16 mouse cellular contexts compared by ENCODE assay signal in the genomic region with DNA sequence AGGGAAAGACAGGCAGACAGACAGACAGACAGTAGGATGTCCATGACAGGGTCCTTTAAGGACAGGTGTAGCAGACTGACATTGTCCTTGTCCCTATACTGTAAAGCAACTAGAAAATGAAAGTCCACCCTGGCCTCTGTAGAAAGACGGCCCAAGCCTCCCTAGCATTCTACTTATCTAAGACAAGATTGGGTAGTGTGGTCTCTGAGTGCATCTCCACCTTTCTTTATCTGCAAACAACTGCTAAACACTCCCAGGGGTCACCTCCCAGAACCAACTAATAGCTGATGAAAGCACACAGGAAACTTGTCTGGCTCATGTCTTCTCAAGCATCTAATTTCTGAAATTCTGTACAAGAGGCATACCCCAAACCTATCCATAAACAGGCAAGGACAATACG.
A peak's percentile ranks its signal among the peaks of the same experiment; 100 is the strongest.
DNase-seq lines count a peak whose midpoint lies in the region; ATAC-seq lines count a peak whose summit lies in the region.
"Had no signal": no experiment of that assay in that cellular context is flagged by ENCODE, and none has a peak within 500 bp of the region (broad histone marks: within the 10 kb centered on the region; RNA-seq: fewer than 3 reads in every experiment).

No protein-coding gene starts in this region.

- H3K4me1 ChIP-seq in heart, embryonic 11.5 days (ENCODE audit: control insufficient read depth, insufficient read depth, low read length) = peaks cover 11% of the 10 kb centered on the region; the same call in 1 of the 2 replicates
- peaks cover 16% of the 10 kb centered on the region for H3K4me1 ChIP-seq in liver, embryonic 11.5 days (replicated peaks; ENCODE audit: control insufficient read depth, insufficient read depth, low read length)
- H3K4me1 ChIP-seq in liver, embryonic 13.5 days (replicated peaks) = peaks cover 78% of the 10 kb centered on the region
- no peaks in the 10 kb centered on the region for H3K4me1 ChIP-seq in hindbrain, embryonic 10.5 days (replicated peaks)
- H3K4me1 ChIP-seq: embryonic facial prominence, embryonic 15.5 days; forebrain, embryonic 13.5 days had no signal

- H3K4me3 ChIP-seq in heart, embryonic 11.5 days (ENCODE audit: low read depth, low read length) = no peak overlapping the region
- no peak overlapping the region for H3K4me3 ChIP-seq in liver, embryonic 11.5 days (ENCODE audit: low read depth, low read length)
- H3K4me3 ChIP-seq in liver, embryonic 13.5 days (replicated peaks) = no peak overlapping the region
- H3K4me3 ChIP-seq in hindbrain, embryonic 10.5 days = no peak overlapping the region
- H3K4me3 ChIP-seq: embryonic facial prominence, embryonic 15.5 days; forebrain, embryonic 13.5 days; gastrocnemius, adult 2 months; heart, embryonic 15.5 days had no signal

- 0 out of 2 replicates have a peak, but pooled peaks cover 5% of the 10 kb centered on the region for H3K27me3 ChIP-seq in heart, embryonic 11.5 days (ENCODE audit: control insufficient read depth, insufficient read depth, low read length)
- no peaks in the 10 kb centered on the region for H3K27me3 ChIP-seq in liver, embryonic 11.5 days (replicated peaks; ENCODE audit: control insufficient read depth, insufficient read depth, low read length)
- no peaks in the 10 kb centered on the region for H3K27me3 ChIP-seq in liver, embryonic 13.5 days
- peaks cover 6% of the 10 kb centered on the region; the same call in 1 of the 2 replicates for H3K27me3 ChIP-seq in hindbrain, embryonic 10.5 days (ENCODE audit: insufficient read depth, poor library complexity, severe bottlenecking)
- H3K27me3 ChIP-seq: heart, embryonic 15.5 days had no signal

- H3K9me3 ChIP-seq in heart, embryonic 11.5 days (replicated peaks; ENCODE audit: control insufficient read depth, low read length) = no peaks in the 10 kb centered on the region
- no peaks in the 10 kb centered on the region for H3K9me3 ChIP-seq in liver, embryonic 11.5 days (ENCODE audit: control insufficient read depth, low read length)
- no peaks in the 10 kb centered on the region for H3K9me3 ChIP-seq in liver, embryonic 13.5 days (replicated peaks)
- H3K9me3 ChIP-seq in hindbrain, embryonic 10.5 days = no peaks in the 10 kb centered on the region
- H3K9me3 ChIP-seq: embryonic facial prominence, embryonic 15.5 days; forebrain, embryonic 13.5 days; heart, embryonic 15.5 days had no signal

- DNase-seq in heart, adult 8-10 months (ENCODE audit: low spot score) = no peak
- no peak for DNase-seq in liver, embryonic 11.5 days (ENCODE audit: low spot score)
- peak; percentile 32 for DNase-seq in liver, embryonic 13.5 days
- no peak for DNase-seq in retina, postnatal 1 day
- DNase-seq in hindbrain, embryonic 10.5 days (ENCODE audit: low spot score) = no peak
- DNase-seq: cerebellum, adult 2 months; cerebellum, postnatal 14 days; embryo, embryonic 11 days; gastrocnemius, adult 2 months; gastrocnemius, postnatal 25 days had no signal

- H3K9ac ChIP-seq in heart, embryonic 11.5 days (ENCODE audit: low read depth, low read length) = no peak overlapping the region
- H3K9ac ChIP-seq in liver, embryonic 11.5 days (ENCODE audit: low read depth, low read length) = 0 out of 2 replicates have a peak overlapping the region, but pooled peaks have one; percentile 38
- peak overlapping the region; percentile 63 for H3K9ac ChIP-seq in liver, embryonic 13.5 days
- H3K9ac ChIP-seq: embryonic facial prominence, embryonic 15.5 days; forebrain, embryonic 13.5 days; heart, embryonic 15.5 days had no signal

- 59% methylated on average over 2 of the region's 2 CpGs for WGBS in heart, embryonic 11.5 days (ENCODE audit: insufficient replicate concordance)
- 52% methylated on average over 2 of the region's 2 CpGs for WGBS in liver, embryonic 11.5 days
- 38% methylated on average over 2 of the region's 2 CpGs for WGBS in liver, embryonic 13.5 days (ENCODE audit: insufficient replicate concordance)
- WGBS in hindbrain, embryonic 10.5 days = 95% methylated on average over 2 of the region's 2 CpGs

- no peak overlapping the region for H3K4me2 ChIP-seq in heart, embryonic 11.5 days
- H3K4me2 ChIP-seq in liver, embryonic 11.5 days = peak overlapping the region; percentile 42
- H3K4me2 ChIP-seq in liver, embryonic 13.5 days = peak overlapping the region; percentile 50
- H3K4me2 ChIP-seq: embryonic facial prominence, embryonic 15.5 days; forebrain, embryonic 13.5 days; heart, embryonic 15.5 days had no signal

- ATAC-seq in heart, embryonic 11.5 days (replicated peaks; ENCODE audit: insufficient number of reproducible peaks, low FRiP score, low TSS enrichment) = 0 out of 2 replicates have a peak, but pooled peaks have one; percentile 70
- ATAC-seq in liver, embryonic 11.5 days (replicated peaks; ENCODE audit: low FRiP score) = peak; percentile 85
- peak; percentile 86 for ATAC-seq in liver, embryonic 13.5 days (ENCODE audit: low read depth)
- ATAC-seq: forebrain, embryonic 13.5 days; hindbrain, embryonic 16.5 days; inflammation-experienced regulatory T-cells, adult 6 months had no signal

- peak overlapping the region; percentile 47 for H3K27ac ChIP-seq in heart, embryonic 11.5 days (ENCODE audit: low read depth, low read length)
- peak overlapping the region; percentile 54 for H3K27ac ChIP-seq in liver, embryonic 11.5 days (ENCODE audit: low read depth, low read length)
- peak overlapping the region; percentile 82 for H3K27ac ChIP-seq in liver, embryonic 13.5 days
- H3K27ac ChIP-seq in hindbrain, embryonic 10.5 days = no peak overlapping the region
- H3K27ac ChIP-seq: embryonic facial prominence, embryonic 15.5 days; forebrain, embryonic 13.5 days; gastrocnemius, adult 2 months; heart, embryonic 15.5 days had no signal

- H3K36me3 ChIP-seq in heart, embryonic 11.5 days (ENCODE audit: control insufficient read depth, insufficient read depth, low read length) = no peaks in the 10 kb centered on the region
- no peaks in the 10 kb centered on the region for H3K36me3 ChIP-seq in liver, embryonic 11.5 days (ENCODE audit: control insufficient read depth, insufficient read depth, low read length)
- H3K36me3 ChIP-seq in liver, embryonic 13.5 days = no peaks in the 10 kb centered on the region
- no peaks in the 10 kb centered on the region for H3K36me3 ChIP-seq in hindbrain, embryonic 10.5 days
- H3K36me3 ChIP-seq: embryonic facial prominence, embryonic 15.5 days; heart, embryonic 15.5 days had no signal
